Mouse (Mus musculus): ENCODE data around the gene Gpr149. TPM values are rescaled to one million over a fixed set of nuclear protein-coding genes. Genes with fewer than 3 reads are reported as not detected.
A peak's percentile ranks its signal among the peaks of the same experiment; 100 is the strongest.

Gene Gpr149
- polyA plus RNA-seq, 1 experiment from 2014 or later = 1.6 TPM

DNA sequence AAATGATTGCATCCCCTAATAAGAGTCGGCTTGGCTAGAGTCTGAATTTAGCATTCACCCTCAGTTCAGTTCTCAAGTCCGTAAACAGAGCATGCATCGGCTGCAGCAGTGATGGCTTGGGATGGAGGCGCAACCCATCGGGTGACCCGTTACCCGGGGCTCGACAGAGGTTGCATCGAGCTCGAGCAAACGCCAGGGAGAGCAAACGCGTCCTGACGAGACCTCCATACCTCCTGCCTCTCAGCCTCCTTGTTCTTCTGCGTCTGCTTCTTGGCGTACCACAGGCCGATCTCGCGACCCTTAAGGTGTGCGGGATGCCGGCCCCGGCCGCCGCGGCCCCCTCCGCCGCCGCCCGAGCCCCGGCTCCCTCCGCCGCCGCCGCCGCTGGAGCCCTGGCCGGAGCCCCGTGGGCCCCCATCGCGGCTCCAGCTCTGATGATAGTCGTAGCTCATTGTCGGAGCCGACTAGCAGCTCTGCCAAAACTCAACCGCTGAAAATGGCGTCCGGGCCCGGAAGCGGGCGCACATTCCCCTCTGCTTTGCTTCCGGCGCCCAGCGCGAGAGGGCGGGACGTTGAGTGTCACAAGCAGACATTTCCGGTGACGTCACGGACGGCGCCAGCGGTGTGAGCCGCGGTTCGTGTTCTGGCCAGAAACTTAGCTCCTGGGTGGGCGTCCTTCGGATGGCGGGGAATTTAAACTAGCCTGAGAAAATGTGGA is 98.3 kb downstream of the Gpr149 start, which contains the start of gene Dhx36:
Gene Dhx36, minus strand, starts transcription at position 517 of the 718 bp plus-strand sequence.
- H3K27me3 ChIP-seq = no peaks in the 10 kb centered on the region
- no peaks in the 10 kb centered on the region for H3K36me3 ChIP-seq
- H3K27ac ChIP-seq = peak within 1 kb of the TSS; percentile 95
- peak within 1 kb of the TSS; percentile 83 for H3K9ac ChIP-seq (replicated peaks)
- WGBS = under 1% methylated on average over 66 of the region's 66 CpGs
- peak within 1 kb of the TSS; percentile 80 for H3K4me2 ChIP-seq (replicated peaks)
- peak; percentile 99 for ATAC-seq
- peaks cover 17% of the 10 kb centered on the region for H3K4me1 ChIP-seq (replicated peaks)
- H3K4me3 ChIP-seq (replicated peaks) = peak within 1 kb of the TSS; percentile 71
- no peaks in the 10 kb centered on the region for H3K9me3 ChIP-seq

DNA sequence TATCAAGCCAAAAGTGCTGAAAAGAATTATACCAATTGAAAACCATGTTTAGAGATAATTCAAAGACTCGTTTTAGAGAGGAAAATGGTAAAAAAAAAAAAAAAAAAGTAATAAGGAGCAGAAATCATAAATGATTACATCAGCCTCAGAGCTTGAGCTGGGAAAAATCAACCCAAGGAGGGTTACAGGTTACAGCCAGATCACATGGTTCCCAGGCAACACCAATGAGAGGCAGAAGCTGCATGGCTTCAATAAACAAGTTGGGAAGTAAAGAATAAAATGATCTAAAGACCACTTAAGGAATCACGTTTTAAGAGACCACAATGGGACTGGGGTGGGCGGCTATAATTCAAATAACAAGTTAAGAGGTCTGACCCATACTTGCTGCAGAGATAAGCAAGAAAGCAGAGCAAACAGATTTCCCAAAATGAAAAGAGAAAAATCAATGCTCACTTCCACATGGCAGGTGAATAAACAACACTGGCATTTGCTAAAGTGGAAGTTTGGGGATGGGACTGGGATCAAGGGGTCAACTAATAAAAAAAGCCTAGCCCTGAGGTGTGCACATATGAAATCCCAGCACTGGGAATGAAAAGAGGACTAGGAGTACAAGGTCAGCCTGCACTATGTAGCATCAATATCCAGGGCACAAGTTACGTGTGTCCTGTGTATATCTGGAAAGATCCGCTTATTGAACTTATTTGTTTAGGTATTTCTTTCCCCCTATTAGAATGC is 99.6 kb downstream of the Gpr149 start:
- H3K4me1 ChIP-seq (replicated peaks) = peaks cover 17% of the 10 kb centered on the region
- H3K4me2 ChIP-seq (replicated peaks) = peak overlapping the region; percentile 80
- H3K9ac ChIP-seq (replicated peaks) = peak overlapping the region; percentile 83
- no peaks in the 10 kb centered on the region for H3K9me3 ChIP-seq
- H3K27me3 ChIP-seq = no peaks in the 10 kb centered on the region
- H3K27ac ChIP-seq = no peak overlapping the region
- ATAC-seq = no peak
- 77% methylated on average over 5 of the region's 5 CpGs for WGBS
- H3K36me3 ChIP-seq = peaks cover 11% of the 10 kb centered on the region
- peak overlapping the region; percentile 71 for H3K4me3 ChIP-seq (replicated peaks)

DNA sequence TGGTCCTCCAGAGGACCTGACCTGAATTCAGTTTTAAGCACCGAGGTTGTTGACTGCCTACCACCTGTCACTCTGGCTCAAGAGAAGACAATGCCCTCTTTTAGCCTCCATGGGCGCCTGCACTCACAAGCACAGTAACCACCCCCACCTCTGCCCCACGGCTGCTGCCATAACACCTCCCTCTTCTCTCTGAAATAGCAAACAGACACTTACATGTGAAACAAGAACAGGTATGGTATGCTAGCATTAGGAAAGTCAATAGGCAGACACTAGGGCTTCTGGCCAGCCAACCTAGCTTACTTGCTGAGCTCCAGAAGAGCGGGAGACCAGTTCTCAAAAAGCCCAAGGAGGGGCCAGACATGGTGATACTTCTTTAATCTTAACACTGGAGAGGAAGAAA is 105.6 kb downstream of the Gpr149 start:
- peaks cover 45% of the 10 kb centered on the region for H3K36me3 ChIP-seq
- WGBS = 72% methylated on average over 4 of the region's 4 CpGs
- H3K9ac ChIP-seq (replicated peaks) = no peak overlapping the region
- no peak for ATAC-seq
- no peak overlapping the region for H3K4me2 ChIP-seq (replicated peaks)
- no peak overlapping the region for H3K27ac ChIP-seq
- no peak overlapping the region for H3K4me3 ChIP-seq (replicated peaks)
- H3K27me3 ChIP-seq = no peaks in the 10 kb centered on the region
- no peaks in the 10 kb centered on the region for H3K4me1 ChIP-seq (replicated peaks)
- H3K9me3 ChIP-seq = no peaks in the 10 kb centered on the region

DNA sequence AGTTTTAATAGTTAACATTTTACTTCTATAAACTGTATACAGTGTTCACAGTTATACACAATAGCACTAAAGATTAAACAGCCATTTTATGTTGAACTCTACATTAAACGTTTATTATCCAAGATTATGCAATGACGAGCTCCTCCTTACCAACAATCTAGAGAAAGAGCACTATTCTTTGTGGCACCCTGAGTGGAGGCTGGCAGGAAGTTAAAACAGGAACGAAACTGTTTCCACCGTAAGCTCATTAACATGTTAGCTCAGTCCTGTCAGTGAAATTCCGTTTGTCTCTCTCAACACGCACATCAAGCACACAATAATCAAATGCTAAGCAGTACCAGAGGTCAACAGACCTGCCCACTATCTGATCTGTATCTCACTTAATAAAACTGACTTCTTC is 112.4 kb downstream of the Gpr149 start:
- H3K9ac ChIP-seq (replicated peaks) = no peak overlapping the region
- H3K36me3 ChIP-seq = peaks cover 59% of the 10 kb centered on the region
- H3K4me3 ChIP-seq (replicated peaks) = no peak overlapping the region
- H3K27ac ChIP-seq = no peak overlapping the region
- H3K4me2 ChIP-seq (replicated peaks) = no peak overlapping the region
- no peaks in the 10 kb centered on the region for H3K9me3 ChIP-seq
- H3K4me1 ChIP-seq (replicated peaks) = no peaks in the 10 kb centered on the region
- 88% methylated on average over 6 of the region's 6 CpGs for WGBS
- no peaks in the 10 kb centered on the region for H3K27me3 ChIP-seq
- ATAC-seq = no peak

- ATAC-seq = no peak
- no peak overlapping the region for H3K4me3 ChIP-seq (replicated peaks)
- H3K9ac ChIP-seq (replicated peaks) = no peak overlapping the region
- H3K36me3 ChIP-seq = peaks cover 44% of the 10 kb centered on the region
- H3K27me3 ChIP-seq = no peaks in the 10 kb centered on the region
- H3K4me2 ChIP-seq (replicated peaks) = no peak overlapping the region
- no peaks in the 10 kb centered on the region for H3K9me3 ChIP-seq
- H3K27ac ChIP-seq = no peak overlapping the region
- H3K4me1 ChIP-seq (replicated peaks) = no peaks in the 10 kb centered on the region
- WGBS = 95% methylated on average over 2 of the region's 2 CpGs
These were observed 120.6 kb downstream of the Gpr149 start for GRCm38 (mm10) chr3:62484340-62484739.

Other genes with a start within 250 kb of the Gpr149 start
- gene Dhx36, start 98.1 kb downstream of the Gpr149 start, polyA plus RNA-seq (2015; fragmentation: Nextera tagmentation; extraction: Ambion mirVana) = 50.2 and 50.8 TPM in 2 replicates

Measured in midbrain, embryonic 13.5 days (tissue).